Mouse (Mus musculus): ENCODE results near the gene Grik3. TPM values are rescaled to one million over a fixed set of nuclear protein-coding genes. Genes with fewer than 3 reads are reported as not detected.

The Grik3 gene
- total and polyA plus RNA-seq, 2 experiments from 2014 or later: 3.3 to 24.6 TPM

DNA sequence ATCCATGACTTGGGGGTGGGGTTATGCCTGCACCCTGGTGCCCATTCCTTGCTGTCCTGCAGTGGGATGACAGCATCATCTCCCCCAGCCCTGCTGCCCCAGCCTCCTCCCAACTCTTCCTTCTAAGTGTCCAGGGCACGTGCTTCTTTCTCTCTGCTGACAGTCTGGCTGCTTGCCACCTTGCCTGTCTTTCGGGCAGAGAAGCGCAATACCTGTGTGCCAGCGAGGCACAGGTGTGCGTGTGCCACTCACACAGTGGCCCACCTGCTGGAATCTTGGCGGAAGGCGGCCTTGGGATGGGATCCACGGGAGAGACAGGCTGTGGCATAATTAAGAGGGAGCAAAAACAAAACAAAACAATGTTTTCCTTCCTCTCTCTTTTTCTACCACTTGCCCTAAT, 6.4 kb upstream of the Grik3 start:
- no peak for DNase-seq (ENCODE audit: low spot score)
- H3K9me3 ChIP-seq (ENCODE audit: low read length): no peaks in the 10 kb centered on the region
- no peak for TF ChIP-seq CTCF (IDR thresholded peaks at IDR 0.05)

DNA sequence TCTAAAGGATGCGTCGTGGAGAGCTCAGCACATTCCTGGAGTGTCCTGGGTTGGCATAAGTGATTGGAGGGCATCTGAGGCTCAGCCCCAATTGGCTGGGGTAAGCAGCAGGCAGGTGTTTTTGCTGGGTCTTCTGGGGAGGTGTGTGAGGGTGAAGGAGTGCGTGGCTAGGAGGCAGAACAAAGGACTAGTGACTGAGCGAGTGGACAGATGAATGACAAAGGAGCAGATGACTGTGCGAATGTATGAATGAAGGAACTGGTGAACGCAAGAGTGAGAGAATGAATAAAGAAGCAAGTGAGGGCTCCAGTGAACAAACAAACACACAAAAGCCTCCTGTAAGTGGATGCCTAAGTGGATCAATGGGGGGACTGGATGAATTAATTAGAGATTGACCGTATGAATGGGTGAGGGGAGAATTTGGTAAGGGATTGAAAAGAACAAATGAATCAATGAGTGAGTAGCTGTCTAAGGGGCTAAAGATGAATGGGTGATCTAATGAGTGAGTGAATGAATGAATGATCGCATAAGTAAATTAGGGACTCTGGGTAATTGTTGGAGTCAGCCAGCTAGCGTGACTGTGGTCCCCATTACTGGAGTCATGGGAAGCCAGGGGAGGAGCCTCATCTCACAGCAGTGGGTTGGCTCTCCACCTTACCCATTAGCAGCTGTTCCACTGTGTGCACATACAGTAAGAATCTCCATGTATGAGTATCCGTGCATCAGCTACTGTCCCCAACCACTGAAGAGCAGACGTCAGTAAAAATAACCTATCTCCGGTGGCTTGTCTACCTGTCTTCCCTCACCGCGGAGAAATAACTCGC, 4.9 kb upstream of the Grik3 start:
- ATAC-seq (ENCODE audit: low FRiP score): no peak
- Histone ChIP-seq H3K4me3 (ENCODE audit: low read depth, low read length) (no peak overlapping the region), H3K27ac (ENCODE audit: low read depth, low read length) (no peak overlapping the region), H3K36me3 (ENCODE audit: insufficient read depth, low read length) (no peaks in the 10 kb centered on the region), H3K9me3 (ENCODE audit: low read length) (no peaks in the 10 kb centered on the region), H3K4me2 (ENCODE audit: low read depth, low read length, poor library complexity, severe bottlenecking) (no peak overlapping the region), H3K27me3 (ENCODE audit: insufficient read depth, low read length) (peaks cover 34% of the 10 kb centered on the region), H3K9ac (replicated peaks; ENCODE audit: low read length, poor library complexity, severe bottlenecking) (no peak overlapping the region), H3K4me1 (ENCODE audit: insufficient read depth, low read length) (peaks cover 11% of the 10 kb centered on the region; the same call in 1 of the 2 replicates)
- DNase-seq (ENCODE audit: low spot score): no peak
- WGBS: 38% methylated on average over 15 of the region's 15 CpGs
- no peak for TF ChIP-seq CTCF (IDR thresholded peaks at IDR 0.05)

More for the DNA sequence above, 6.4 kb upstream of the Grik3 start:
- Histone ChIP-seq H3K27ac (ENCODE audit: low read depth, low read length) (no peak overlapping the region), H3K4me1 (ENCODE audit: insufficient read depth, low read length) (0 out of 2 replicates have a peak, but pooled peaks cover 8% of the 10 kb centered on the region), H3K9ac (replicated peaks; ENCODE audit: low read length, poor library complexity, severe bottlenecking) (no peak overlapping the region), H3K36me3 (ENCODE audit: insufficient read depth, low read length) (no peaks in the 10 kb centered on the region), H3K4me3 (ENCODE audit: low read depth, low read length) (no peak overlapping the region), H3K4me2 (ENCODE audit: low read depth, low read length, poor library complexity, severe bottlenecking) (no peak overlapping the region), H3K27me3 (ENCODE audit: insufficient read depth, low read length) (peaks cover 23% of the 10 kb centered on the region)
- WGBS: 43% methylated on average over 8 of the region's 8 CpGs
- no peak for ATAC-seq (ENCODE audit: low FRiP score)

DNA sequence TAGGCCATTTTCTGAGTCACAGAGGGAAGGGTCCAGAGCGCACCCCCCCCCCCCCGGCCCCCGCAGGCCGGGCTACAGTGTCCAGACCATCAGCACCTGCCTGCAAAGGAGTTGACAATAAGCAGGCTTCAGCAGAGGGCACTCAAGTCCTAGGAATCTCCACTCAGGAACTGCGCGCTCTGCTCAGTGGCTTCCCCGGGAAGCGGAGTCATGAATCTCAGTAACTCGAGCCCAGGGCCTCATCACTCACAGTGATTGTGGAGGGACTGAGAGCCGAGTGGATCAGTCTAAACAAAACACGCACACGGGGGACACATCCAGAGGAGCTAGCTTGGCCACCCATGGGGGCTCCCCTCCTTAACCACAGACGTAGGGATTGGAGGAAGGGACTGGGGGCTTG, 3.9 kb upstream of the Grik3 start:
- under 1% methylated on average over 13 of the region's 13 CpGs for WGBS
- H3K4me3 ChIP-seq (ENCODE audit: low read depth, low read length): no peak overlapping the region
- H3K27me3 ChIP-seq (ENCODE audit: insufficient read depth, low read length): peaks cover 40% of the 10 kb centered on the region
- ATAC-seq (ENCODE audit: low FRiP score) (no peak), DNase-seq (ENCODE audit: low spot score) (peak; percentile 86)
- peaks cover 11% of the 10 kb centered on the region; the same call in 1 of the 2 replicates for H3K4me1 ChIP-seq (ENCODE audit: insufficient read depth, low read length)
- no peak overlapping the region for H3K27ac ChIP-seq (ENCODE audit: low read depth, low read length)
- H3K9me3 ChIP-seq (ENCODE audit: low read length): no peaks in the 10 kb centered on the region
- TF ChIP-seq CTCF (IDR thresholded peaks at IDR 0.05): peak; percentile 78
- 0 out of 2 replicates have a peak overlapping the region, but pooled peaks have one; percentile 16 for H3K4me2 ChIP-seq (ENCODE audit: low read depth, low read length, poor library complexity, severe bottlenecking)
- H3K36me3 ChIP-seq (ENCODE audit: insufficient read depth, low read length): no peaks in the 10 kb centered on the region
- no peak overlapping the region for H3K9ac ChIP-seq (replicated peaks; ENCODE audit: low read length, poor library complexity, severe bottlenecking)

DNA sequence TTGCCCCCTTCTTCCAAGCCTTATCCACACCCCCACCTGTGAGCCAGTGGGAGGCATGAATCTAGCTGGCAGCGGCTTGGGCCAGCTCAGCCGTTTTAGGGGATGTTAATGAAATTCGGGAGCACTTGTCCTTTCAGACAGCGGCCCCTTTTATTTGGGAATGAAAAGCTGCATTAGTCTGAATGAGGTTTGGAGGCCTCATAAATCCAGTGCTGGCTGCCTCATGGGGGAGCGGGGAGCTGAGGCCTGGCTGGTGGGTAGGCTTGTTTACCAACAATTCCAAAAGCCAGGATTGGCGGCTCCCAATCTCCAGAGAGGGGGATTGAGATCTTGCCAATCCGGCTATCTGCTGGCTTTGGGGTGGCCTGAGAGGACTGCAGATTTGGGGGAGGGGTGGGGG, 3.5 kb upstream of the Grik3 start:
- no peak for DNase-seq (ENCODE audit: low spot score)
- H3K27me3 ChIP-seq (ENCODE audit: insufficient read depth, low read length): peaks cover 40% of the 10 kb centered on the region
- H3K4me1 ChIP-seq (ENCODE audit: insufficient read depth, low read length): peaks cover 11% of the 10 kb centered on the region; the same call in 1 of the 2 replicates
- H3K9ac ChIP-seq (replicated peaks; ENCODE audit: low read length, poor library complexity, severe bottlenecking): no peak overlapping the region
- ATAC-seq (ENCODE audit: low FRiP score): no peak
- no peak overlapping the region for H3K4me3 ChIP-seq (ENCODE audit: low read depth, low read length)
- WGBS: 7% methylated on average over 7 of the region's 7 CpGs
- H3K4me2 ChIP-seq (ENCODE audit: low read depth, low read length, poor library complexity, severe bottlenecking): 0 out of 2 replicates have a peak overlapping the region, but pooled peaks have one; percentile 16
- H3K9me3 ChIP-seq (ENCODE audit: low read length): no peaks in the 10 kb centered on the region
- no peak for TF ChIP-seq CTCF (IDR thresholded peaks at IDR 0.05)
- H3K36me3 ChIP-seq (ENCODE audit: insufficient read depth, low read length): no peaks in the 10 kb centered on the region
- no peak overlapping the region for H3K27ac ChIP-seq (ENCODE audit: low read depth, low read length)

DNA sequence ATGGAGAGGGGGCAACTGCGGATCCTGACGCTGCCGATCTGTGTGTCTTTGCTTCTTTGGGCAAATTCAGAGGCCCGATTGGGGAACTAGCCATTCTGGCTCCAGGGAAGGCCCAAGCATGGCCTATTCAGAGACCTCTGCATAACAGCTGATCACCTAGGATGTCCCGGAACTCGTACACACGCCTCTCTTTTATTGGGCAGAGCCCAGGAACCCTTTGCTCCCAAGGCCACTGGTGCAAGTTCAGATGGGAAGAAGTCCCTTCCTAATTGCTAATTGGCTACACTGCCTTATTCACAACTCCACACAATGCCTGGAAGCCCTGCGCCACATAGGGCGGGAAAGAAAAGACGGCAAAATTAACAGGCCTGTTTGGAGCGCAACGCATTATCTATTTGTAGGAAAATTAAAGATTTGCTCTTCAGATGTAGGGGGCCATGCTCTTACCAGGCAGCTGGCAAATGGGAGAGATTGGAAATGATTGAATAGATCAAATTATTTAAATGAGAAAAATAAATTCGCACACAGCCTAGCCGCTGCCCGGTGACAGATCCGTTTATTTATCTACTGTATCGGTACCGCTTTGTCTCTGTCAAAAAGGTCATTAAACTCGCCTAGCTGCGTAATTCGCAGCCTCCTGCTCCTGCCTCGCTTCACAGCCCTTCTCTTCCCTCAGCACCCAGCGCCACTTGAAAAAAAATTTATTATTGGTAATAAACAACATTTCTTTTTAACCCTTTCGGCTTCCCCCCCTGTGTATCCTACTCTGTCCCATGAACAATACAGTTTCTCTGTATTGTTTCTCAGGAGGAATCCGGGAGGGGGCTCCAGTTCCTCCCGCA, 1.5 kb upstream of the Grik3 start:
- no peak for TF ChIP-seq CTCF (IDR thresholded peaks at IDR 0.05)
- Histone ChIP-seq H3K4me2 (ENCODE audit: low read depth, low read length, poor library complexity, severe bottlenecking) (peak overlapping the region; percentile 68), H3K36me3 (ENCODE audit: insufficient read depth, low read length) (no peaks in the 10 kb centered on the region), H3K9ac (replicated peaks; ENCODE audit: low read length, poor library complexity, severe bottlenecking) (peak overlapping the region; percentile 73; the same call in 1 of the 2 replicates), H3K27ac (ENCODE audit: low read depth, low read length) (no peak overlapping the region; the same call in 1 of the 2 replicates), H3K27me3 (ENCODE audit: insufficient read depth, low read length) (peaks cover 38% of the 10 kb centered on the region), H3K4me1 (ENCODE audit: insufficient read depth, low read length) (peaks cover 8% of the 10 kb centered on the region; the same call in 1 of the 2 replicates), H3K9me3 (ENCODE audit: low read length) (no peaks in the 10 kb centered on the region), H3K4me3 (ENCODE audit: low read depth, low read length) (peak overlapping the region; percentile 59)
- ATAC-seq (ENCODE audit: low FRiP score) (no peak), DNase-seq (ENCODE audit: low spot score) (no peak)
- WGBS: 13% methylated on average over 26 of the region's 26 CpGs

Measured in midbrain, postnatal 0 days (tissue).